Mouse (Mus musculus) layer of hippocampus, postnatal 36 days (tissue): ENCODE measurements around the gene Ptgds. TPM values are rescaled to one million over a fixed set of nuclear protein-coding genes. Genes with fewer than 3 reads are reported as not detected.

Source experiments
- DNase-seq, 2 experiments: peaks; one replicate each; pipeline ENCODE4 v3.0.0; 2022
- total RNA-seq, 2 experiments: library from RNA; stranded (reverse); gene quantifications; 2 replicates each; pipeline ENCODE4 v1.2.3; 2021

Gene Ptgds
- total RNA-seq: 100 to 1,000 TPM; 435 to 800 TPM

DNA sequence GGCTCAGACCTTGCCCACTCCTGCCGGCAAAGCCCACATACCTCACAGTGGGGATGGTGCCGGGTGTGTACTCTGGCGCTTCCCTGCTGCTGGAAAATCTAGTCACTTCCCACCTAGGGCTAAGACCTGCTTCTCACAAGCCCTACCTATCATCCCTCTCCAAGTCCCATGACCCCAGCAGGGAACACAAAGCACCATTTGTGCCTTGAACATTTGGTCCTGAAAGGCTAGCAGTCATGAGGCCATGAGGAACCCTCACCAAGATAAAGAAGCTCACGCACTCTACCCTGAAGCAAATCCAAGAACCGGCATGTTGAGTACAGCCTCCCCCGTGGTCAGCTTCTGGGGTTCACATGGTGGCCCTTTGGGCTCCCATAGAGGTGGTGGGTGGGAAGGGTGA lies at the start of gene Ptgds:
Ptgds (minus strand) TSS at position 78 of the 400 bp plus-strand sequence.
- no peak for DNase-seq

GRCm38 (mm10) chr2:25509912-25510311 lies 40.1 kb upstream of the Ptgds start:
- no peak for DNase-seq

GRCm38 (mm10) chr2:25506964-25507363 lies 37.1 kb upstream of the Ptgds start:
- DNase-seq: no peak

DNA sequence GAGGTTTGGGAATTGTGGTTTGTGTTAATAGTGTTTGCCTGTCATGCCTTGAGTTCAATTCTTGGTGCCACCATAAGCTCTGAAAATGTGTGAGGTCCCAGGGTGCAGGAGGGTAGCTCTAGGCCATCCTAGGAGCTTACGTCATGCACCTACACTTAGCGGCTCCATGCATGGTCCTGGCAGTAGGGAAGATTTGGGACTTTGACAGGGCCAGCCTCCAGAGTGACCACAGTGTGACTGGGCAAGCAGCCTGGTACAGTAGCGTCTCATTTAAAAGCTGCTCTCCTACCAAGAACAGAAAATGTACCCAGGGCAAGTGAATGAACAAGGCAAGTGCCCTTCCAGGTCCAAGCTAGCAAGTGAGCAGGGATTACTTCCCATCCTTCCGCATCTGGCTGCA lies 36.0 kb upstream of the Ptgds start:
- no peak for DNase-seq

DNA sequence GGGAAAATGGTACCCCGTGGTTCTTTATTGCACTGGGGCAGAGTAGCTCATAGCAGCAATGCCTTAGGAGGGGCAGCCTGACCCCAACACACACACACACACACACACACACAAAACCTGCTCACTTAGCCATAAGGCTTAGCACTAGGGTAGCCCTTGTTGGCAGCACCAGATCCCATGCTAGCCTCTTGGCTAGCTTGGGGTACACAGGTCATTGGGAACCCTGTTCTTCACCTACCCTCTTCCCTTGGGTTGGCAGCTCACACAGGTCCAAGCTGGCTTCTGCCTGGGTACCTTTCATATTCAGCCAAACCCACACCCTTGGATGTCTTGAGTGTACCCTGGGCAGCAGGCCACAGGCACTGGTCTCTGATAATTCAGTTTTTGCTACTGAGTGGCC lies 35.2 kb upstream of the Ptgds start:
- no peak for DNase-seq

DNA sequence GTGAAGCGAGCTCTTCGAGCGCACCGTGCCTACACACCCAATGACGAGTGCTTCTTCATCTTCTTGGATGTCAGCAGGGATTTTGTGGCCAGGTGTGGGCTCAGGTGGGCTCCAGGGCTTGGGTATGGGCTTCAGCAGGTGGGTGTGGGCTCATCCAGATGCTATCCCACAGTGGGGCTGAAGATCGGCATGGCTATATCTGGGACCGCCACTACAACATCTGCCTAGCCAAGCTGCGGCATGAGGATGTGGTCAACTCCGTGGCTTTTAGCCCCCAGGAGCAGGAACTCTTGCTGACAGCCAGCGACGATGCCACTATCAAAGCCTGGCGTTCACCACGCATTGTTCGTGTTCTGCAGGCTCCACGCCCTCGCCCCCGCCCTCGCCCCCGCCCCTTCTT lies 34.7 kb upstream of the Ptgds start:
- no peak for DNase-seq

- DNase-seq: no peak
Observed at GRCm38 (mm10) chr2:25502726-25503125, 32.9 kb upstream of the Ptgds start.

GRCm38 (mm10) chr2:25501593-25502486 lies 32.0 kb upstream of the Ptgds start, which contains the start of gene C8g:
Gene C8g, minus strand, starts transcription at chr2:25501719.
- peak in 1 of 2 experiments; percentile 16 for DNase-seq

- DNase-seq: peak; percentile 74 to 81
Observed at GRCm38 (mm10) chr2:25500576-25501405, 30.9 kb upstream of the Ptgds start, which contains the start of gene Fbxw5. Gene Fbxw5, plus strand, starts transcription at chr2:25500750.

- no peak for DNase-seq
Observed at GRCm38 (mm10) chr2:25500071-25500575, 30.3 kb upstream of the Ptgds start.

DNA sequence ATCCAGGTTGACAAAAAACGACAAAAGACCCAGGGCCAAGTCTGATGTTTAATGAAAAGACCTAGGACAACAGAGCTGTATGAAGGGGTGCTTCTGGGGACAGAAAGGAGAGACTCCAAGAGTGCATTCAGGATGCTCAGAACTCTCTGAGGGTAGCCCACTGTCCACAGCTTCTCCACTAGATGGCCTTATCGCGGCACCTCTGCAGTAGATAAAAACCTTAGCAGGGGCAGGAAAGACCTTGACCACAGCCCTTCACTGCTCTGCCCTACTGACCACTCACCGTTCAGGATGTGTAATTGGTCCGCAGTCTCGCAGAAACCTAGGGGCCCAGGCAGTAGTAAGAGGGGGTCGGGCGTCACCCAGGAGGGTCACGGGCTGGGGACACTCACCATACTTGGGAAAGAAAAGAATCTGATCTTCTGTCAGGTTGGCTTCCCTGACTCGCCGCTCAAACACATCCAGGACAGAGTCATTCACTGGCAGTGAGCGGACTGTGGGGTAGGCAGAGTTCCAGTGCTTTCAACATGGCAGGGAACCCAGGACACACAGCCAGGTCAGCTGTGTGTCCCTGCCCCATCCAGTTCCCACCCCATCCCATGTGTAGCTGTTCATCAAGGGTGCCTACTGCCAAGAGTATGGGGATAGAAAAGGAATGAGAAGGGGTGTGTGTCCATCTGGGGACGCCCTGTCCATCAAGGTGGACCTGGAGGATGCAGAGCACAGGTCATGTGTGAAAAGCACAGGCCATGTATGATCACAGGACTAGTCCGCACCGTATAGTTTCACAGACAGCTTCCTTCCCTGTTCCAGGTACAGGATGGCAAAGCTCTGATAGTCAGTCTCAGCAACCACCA lies 29.0 kb upstream of the Ptgds start:
- no peak for DNase-seq

GRCm38 (mm10) chr2:25497846-25498575 lies 28.2 kb upstream of the Ptgds start:
- DNase-seq: no peak

DNA sequence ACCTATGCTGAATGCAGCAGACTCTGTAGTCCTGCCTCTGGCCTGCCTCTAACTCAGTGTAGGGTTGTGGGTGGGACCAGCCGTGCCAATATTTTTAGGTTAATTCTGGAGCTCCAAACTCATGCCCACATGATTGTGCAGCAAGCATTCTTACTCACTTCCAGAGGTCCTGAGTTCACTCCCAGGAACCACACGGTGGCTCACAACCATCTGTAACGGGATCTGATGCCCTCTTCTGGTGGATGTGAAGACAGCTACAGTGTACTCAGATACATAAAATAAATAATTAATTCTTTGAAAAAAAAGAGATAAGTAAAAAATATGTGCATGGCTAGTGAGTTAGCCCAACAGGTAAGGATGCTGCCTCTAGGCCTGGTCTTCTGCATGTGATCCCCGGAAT lies 26.6 kb upstream of the Ptgds start:
- DNase-seq: no peak

DNA sequence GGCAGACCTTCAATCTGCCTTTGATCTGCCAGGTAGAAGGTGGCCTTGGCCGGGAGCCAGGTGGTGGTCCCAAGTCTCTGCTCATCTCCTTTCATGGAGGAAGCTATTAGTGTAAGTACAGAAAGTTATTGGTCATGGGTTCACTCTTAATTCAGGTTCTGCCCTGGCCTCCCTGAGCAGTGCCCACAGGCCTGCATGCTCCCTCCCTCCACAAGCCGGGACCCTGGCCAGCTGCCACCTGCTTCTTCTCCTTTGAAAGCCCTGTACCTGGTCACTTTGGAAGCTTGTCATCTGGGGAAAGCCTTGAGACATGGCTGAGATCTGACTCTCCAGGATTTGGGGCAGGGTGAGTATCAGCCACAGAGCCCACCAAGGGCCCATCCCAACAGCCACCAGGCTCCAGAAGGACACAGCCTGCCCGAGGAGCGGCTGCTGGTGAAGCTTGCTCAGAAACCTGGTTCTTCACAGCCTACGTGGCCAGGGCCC lies 23.7 kb upstream of the Ptgds start, which contains the start of gene Lcn12:
Lcn12 (minus strand) TSS at position 436 of the 486 bp plus-strand sequence.
- DNase-seq: no peak

DNA sequence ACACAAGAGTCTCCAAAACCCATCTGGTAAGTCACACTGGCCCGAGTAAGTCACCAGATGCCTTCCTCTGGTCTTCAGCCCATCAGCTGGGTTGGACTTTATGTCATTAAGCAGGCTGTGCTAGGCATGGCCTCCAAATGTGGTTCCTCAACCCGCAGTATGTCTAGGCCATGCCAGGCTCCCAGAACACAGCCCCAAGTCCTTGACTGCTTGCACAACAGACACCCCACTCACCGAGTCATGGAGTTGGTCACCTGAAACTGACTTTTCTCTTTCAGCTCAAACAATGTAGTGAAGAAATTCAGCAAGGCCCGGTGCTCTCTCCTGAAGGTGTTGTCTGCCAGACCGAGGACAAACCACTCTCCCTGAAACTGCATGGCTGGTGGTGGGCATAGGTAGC lies 23.1 kb upstream of the Ptgds start:
- no peak for DNase-seq

DNA sequence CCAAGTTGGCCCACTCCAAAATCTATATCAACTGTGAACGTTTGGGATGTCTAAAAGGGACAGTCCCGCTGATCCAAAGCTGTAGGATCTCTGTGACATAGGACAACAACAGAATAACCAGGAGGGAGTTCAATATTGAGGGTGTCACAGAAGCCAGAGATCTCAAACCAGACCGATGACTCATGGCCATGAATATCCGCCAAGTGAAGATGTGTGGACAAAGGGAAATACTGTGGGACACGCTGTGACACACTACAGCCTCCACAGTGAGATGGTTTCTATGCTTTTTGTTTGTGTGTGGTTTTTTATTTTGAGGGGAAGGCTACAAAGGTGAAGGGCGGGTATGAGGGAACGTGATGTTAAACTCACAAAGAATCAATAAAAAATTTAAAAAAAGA lies 18.8 kb upstream of the Ptgds start:
- no peak for DNase-seq

DNA sequence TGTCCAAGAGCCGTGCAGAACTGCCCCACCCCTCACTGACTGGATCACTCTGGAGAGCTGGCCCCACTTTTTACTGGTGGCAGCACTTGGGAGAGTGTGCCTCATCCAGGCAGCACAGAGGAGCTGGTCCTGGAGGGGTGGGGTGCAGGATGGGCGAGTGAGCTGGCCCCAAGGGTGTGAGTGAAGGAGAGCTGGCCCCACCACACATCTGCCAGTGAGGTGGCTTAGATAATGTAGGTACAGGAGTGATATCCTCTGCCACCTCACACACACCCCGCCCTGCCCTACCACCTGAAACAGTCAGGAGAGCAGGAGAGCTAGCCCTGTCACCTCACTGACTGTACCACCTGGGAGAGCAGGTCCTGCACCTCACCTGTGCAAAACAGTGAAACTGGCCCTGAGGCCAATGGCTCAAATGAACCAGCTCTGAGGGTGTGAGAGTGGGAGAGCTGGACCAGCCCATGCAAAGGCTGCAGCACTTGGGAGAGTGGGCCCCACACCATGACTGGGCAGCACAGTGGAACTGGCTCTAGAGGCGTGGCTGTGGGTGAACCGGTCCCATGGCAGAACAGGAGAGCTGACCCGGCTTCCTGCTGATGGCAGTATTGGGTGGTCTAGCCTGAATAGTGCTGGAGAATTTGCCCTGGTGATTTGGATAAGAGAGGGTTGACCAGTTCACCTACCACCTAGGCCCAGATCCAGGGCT lies 18.3 kb upstream of the Ptgds start:
- DNase-seq: no peak

DNA sequence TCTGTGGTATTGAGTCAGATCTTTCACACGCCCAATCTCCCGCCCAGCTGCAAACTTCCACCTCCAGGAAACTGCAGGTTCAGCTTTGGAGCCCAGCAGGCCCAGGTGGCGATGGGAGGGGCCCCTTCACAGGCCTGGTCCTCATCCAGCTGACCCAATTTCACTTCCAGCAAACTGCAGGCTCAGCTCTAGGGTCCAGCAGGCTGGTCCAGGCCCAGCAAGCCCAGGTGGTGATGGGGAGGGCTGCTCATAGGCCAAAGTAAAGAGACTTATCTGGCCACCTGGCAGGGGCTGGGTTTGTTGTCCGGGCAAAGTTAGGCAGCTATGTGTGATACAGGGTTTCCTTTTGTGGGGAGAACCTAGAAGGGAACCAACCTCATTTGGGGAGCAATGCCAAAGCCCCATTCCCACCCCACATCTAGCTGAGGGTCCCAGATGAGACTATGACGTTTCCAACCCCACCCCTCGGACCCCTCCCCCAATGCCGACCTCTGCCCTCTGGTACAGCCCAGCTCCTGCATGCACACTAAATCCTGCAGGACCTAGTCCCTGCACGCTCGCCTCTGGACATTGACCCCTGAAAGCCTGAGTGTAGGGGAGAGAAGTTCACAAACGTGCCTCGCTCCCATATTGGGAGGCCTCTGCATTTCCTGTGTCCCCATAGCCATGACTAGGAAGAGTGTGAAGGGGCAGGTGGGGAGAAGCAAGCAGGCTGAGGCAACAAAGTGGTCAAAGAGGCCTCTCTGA lies 15.2 kb upstream of the Ptgds start:
- no peak for DNase-seq

DNA sequence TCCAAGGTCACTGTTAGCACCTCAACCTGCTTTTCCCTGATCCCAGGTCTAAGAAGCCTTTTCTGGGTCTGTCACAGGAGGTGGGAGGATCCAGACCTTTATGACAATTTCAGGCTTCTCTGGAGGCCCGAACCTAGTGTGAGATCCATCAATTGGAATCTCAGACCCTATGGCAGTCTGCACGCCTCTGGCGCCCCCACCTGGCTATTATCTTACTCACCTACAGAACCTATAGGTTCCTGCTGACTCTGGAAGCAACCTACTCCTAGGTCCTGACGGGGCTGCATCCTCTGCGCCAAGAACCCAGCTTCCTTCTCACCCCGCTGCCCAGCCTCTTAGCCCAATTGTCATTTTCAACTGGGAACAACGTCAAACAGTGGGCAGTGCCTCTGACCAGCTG lies 13.1 kb upstream of the Ptgds start:
- DNase-seq: no peak

DNA sequence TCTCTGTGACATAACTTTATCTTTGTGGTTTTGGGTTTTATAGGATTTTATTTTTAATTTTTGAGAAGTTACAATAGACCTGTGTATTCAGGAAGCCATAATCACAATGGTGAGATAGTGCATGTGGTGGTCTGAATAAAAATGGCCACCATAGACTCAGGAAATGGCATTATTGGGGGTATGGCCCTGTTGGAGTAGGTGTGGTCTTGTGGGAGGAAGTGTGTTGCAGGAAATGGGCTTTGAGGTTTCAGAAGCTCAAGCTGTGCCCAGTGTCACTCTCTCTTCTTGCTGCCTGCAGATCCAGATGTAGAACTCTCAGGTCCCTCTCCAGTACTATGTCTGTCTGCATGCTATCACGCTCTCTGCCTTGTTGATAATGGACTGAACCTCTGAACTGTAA lies 10.7 kb upstream of the Ptgds start:
- no peak for DNase-seq
